Mouse (Mus musculus) cerebellum, adult 2 months (tissue): ENCODE measurements around the gene Slk. TPM values are rescaled to one million over a fixed set of nuclear protein-coding genes. Genes with fewer than 3 reads are reported as not detected.
"Not testable (repeated sequence)": the region's sequence is repeated elsewhere in the genome, so short reads cannot be mapped to it uniquely, and the experiment has no call there.

Experiments
- DNase-seq, 2 experiments: peaks; one replicate each; pipeline ENCODE4 v3.0.0; 2021
- H3K27ac ChIP-seq: fragments of 200-500 bp; 2 replicates; pipeline ENCODE4 v1.5.1; 2012; ENCODE audit warnings: low read length, control low read depth, inconsistent platforms; ENCODE audit not compliant: insufficient read depth
- H3K27me3 ChIP-seq: fragments of 200-500 bp; 2 replicates; pipeline ENCODE4 v1.6.1; 2012; ENCODE audit warnings: inconsistent platforms, mild to moderate bottlenecking, low read length, moderate library complexity; ENCODE audit not compliant: control insufficient read depth, insufficient read depth
- H3K4me1 ChIP-seq: fragments of 200-500 bp; 2 replicates; pipeline ENCODE4 v1.6.1; 2011; ENCODE audit warnings: low read length; ENCODE audit not compliant: control insufficient read depth, insufficient read depth
- H3K4me3 ChIP-seq: fragments of 200-500 bp; replicated peaks from 2 replicates; pipeline ENCODE3; 2011; ENCODE audit warnings: mild to moderate bottlenecking, low read depth, low read length, control low read depth; ENCODE audit not compliant: insufficient read depth
- CTCF ChIP-seq: fragments of 200-500 bp; IDR thresholded peaks from 2 replicates; pipeline ENCODE4 v1.5.1; 2011; ENCODE audit warnings: low read depth, mild to moderate bottlenecking, control low read depth, low read length, moderate library complexity, borderline replicate concordance; ENCODE audit not compliant: insufficient read depth
- POLR2A ChIP-seq: fragments of 200-500 bp; IDR thresholded peaks from 2 replicates; pipeline ENCODE4 v1.6.1; 2011; ENCODE audit warnings: low read length, control low read depth, borderline replicate concordance; ENCODE audit not compliant: insufficient read depth
- WGBS: fragments of 180-500 bp; shearing (Covaris S2); methylation state at CpG from one replicate; pipeline ENCODE4 v1.1.7; 2018; 5-methylcytosine and 5-hydroxymethylcytosine counted together
- polyA plus RNA-seq: library from polyadenylated mRNA; depleted of rRNA; stranded (reverse); fragments of >200 nt; gene quantifications from 2 replicates; pipeline ENCODE4 v1.2.3, GENCODE M21; 2012

Slk gene
- polyA plus RNA-seq, 1 experiment = 33.8 TPM

GRCm38 (mm10) chr19:47560544-47561161 is 18.8 kb upstream of the Slk start:
- Histone ChIP-seq H3K4me3 (no peak overlapping the region), H3K4me1 (no peaks in the 10 kb centered on the region; the same call in 1 of the 2 replicates), H3K27me3 (no peaks in the 10 kb centered on the region), H3K27ac (no peak overlapping the region)
- TF ChIP-seq CTCF = no peak
- no peak for TF ChIP-seq POLR2A
- DNase-seq = no peak
- 90% methylated on average over 12 of the region's 12 CpGs for WGBS

- Histone ChIP-seq H3K4me1 (no peaks in the 10 kb centered on the region; the same call in 1 of the 2 replicates), H3K4me3 (no peak overlapping the region), H3K27ac (no peak overlapping the region), H3K27me3 (no peaks in the 10 kb centered on the region)
- no peak for DNase-seq
- 74% methylated on average over 5 of the region's 5 CpGs for WGBS
- TF ChIP-seq CTCF = no peak
Measured at GRCm38 (mm10) chr19:47561996-47562441, 17.5 kb upstream of the Slk start.

- DNase-seq = no peak
- H3K27ac ChIP-seq = no peak overlapping the region
- H3K4me3 ChIP-seq = no peak overlapping the region
- TF ChIP-seq CTCF (no peak), POLR2A (no peak)
- whole genome bisulfite sequencing = 80% methylated on average over 13 of the region's 13 CpGs
- no peaks in the 10 kb centered on the region for H3K27me3 ChIP-seq
- no peaks in the 10 kb centered on the region; the same call in 1 of the 2 replicates for H3K4me1 ChIP-seq
Measured at GRCm38 (mm10) chr19:47563715-47564114, 15.8 kb upstream of the Slk start.

GRCm38 (mm10) chr19:47565031-47565654 is 14.3 kb upstream of the Slk start:
- no peak overlapping the region for H3K27ac ChIP-seq
- no peak for TF ChIP-seq POLR2A
- TF ChIP-seq CTCF = no peak
- 66% methylated on average over 17 of the region's 17 CpGs for WGBS
- no peaks in the 10 kb centered on the region; the same call in 1 of the 2 replicates for H3K4me1 ChIP-seq
- H3K4me3 ChIP-seq = no peak overlapping the region
- no peak for DNase-seq
- H3K27me3 ChIP-seq = no peaks in the 10 kb centered on the region

GRCm38 (mm10) chr19:47565994-47566393 is 13.5 kb upstream of the Slk start:
- H3K4me3 ChIP-seq = no peak overlapping the region
- DNase-seq = no peak

GRCm38 (mm10) chr19:47570042-47570441 is 9.4 kb upstream of the Slk start:
- no peaks in the 10 kb centered on the region for H3K27me3 ChIP-seq
- TF ChIP-seq POLR2A = no peak
- TF ChIP-seq CTCF = no peak
- H3K4me3 ChIP-seq = no peak overlapping the region
- DNase-seq = no peak
- no peak overlapping the region for H3K27ac ChIP-seq
- WGBS = 90% methylated on average over 5 of the region's 5 CpGs
- H3K4me1 ChIP-seq = no peaks in the 10 kb centered on the region

More at GRCm38 (mm10) chr19:47565994-47566393, 13.5 kb upstream of the Slk start:
- Histone ChIP-seq H3K27ac (no peak overlapping the region), H3K4me1 (no peaks in the 10 kb centered on the region), H3K27me3 (no peaks in the 10 kb centered on the region)
- TF ChIP-seq POLR2A (no peak), CTCF (no peak)
- WGBS = 83% methylated on average over 8 of the region's 8 CpGs

- not testable (repeated sequence) for H3K27ac ChIP-seq, H3K4me1 ChIP-seq, H3K27me3 ChIP-seq, H3K4me3 ChIP-seq, DNase-seq
- WGBS = 72% methylated on average over 4 of the region's 4 CpGs
Measured at GRCm38 (mm10) chr19:47571981-47572380, 7.5 kb upstream of the Slk start.

- no peak overlapping the region for H3K27ac ChIP-seq
Measured at GRCm38 (mm10) chr19:47573718-47574117, 5.8 kb upstream of the Slk start.

More at GRCm38 (mm10) chr19:47573718-47574117, 5.8 kb upstream of the Slk start:
- TF ChIP-seq POLR2A (no peak), CTCF (no peak)
- WGBS = 87% methylated on average over 3 of the region's 3 CpGs
- no peak overlapping the region for H3K4me3 ChIP-seq
- DNase-seq = no peak
- H3K27me3 ChIP-seq = no peaks in the 10 kb centered on the region
- no peaks in the 10 kb centered on the region for H3K4me1 ChIP-seq
